Mouse (Mus musculus): ENCODE data around the gene B3gnt4. TPM values are rescaled to one million over a fixed set of nuclear protein-coding genes. Genes with fewer than 3 reads are reported as not detected.

Gene B3gnt4
- polyA plus RNA-seq, 1 experiment from 2014 or later = 0.20 TPM

GRCm38 (mm10) chr5:123555693-123556092, 45.4 kb downstream of the B3gnt4 start:
- no peak overlapping the region for H3K4me2 ChIP-seq (replicated peaks; ENCODE audit: low read depth)
- H3K36me3 ChIP-seq (ENCODE audit: control insufficient read depth, insufficient read depth) = peaks cover 45% of the 10 kb centered on the region
- no peaks in the 10 kb centered on the region for H3K9me3 ChIP-seq (ENCODE audit: control insufficient read depth)
- H3K4me3 ChIP-seq (ENCODE audit: low read depth, low read length) = no peak overlapping the region
- H3K9ac ChIP-seq (ENCODE audit: low read depth, low read length) = no peak overlapping the region
- no peak overlapping the region for H3K27ac ChIP-seq (ENCODE audit: low read depth, low read length)
- H3K27me3 ChIP-seq (replicated peaks; ENCODE audit: control insufficient read depth, insufficient read depth, low read length) = no peaks in the 10 kb centered on the region
- WGBS = 90% methylated on average over 7 of the region's 7 CpGs
- ATAC-seq = no peak
- TF ChIP-seq CTCF (IDR thresholded peaks at IDR 0.05; ENCODE audit: low read depth) = no peak
- no peaks in the 10 kb centered on the region for H3K4me1 ChIP-seq (replicated peaks; ENCODE audit: control insufficient read depth, insufficient read depth, low read length)

DNA sequence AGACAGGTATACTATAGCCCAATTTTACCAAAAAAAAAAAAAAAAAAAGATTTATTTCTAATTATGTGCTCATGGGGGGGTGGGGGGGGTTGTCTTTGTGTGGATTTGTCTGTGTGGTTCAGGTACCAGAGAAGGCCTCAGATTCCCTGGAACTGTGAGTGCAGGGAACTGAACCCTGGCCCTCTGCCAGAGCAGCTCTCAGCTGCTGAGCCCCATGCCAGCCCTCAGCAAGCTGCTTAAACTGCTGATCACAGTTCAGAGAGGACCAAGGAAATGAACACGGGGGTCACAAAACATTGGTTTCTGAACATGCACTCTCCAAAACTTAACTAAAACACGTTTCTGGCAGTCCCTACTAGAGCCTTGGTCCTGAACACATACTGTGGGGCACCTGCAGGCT, 46.2 kb downstream of the B3gnt4 start:
- Histone ChIP-seq H3K27me3 (replicated peaks; ENCODE audit: control insufficient read depth, insufficient read depth, low read length) (no peaks in the 10 kb centered on the region), H3K36me3 (ENCODE audit: control insufficient read depth, insufficient read depth) (peaks cover 52% of the 10 kb centered on the region), H3K4me3 (ENCODE audit: low read depth, low read length) (no peak overlapping the region), H3K9me3 (ENCODE audit: control insufficient read depth) (no peaks in the 10 kb centered on the region), H3K4me1 (replicated peaks; ENCODE audit: control insufficient read depth, insufficient read depth, low read length) (no peaks in the 10 kb centered on the region), H3K27ac (ENCODE audit: low read depth, low read length) (no peak overlapping the region), H3K4me2 (replicated peaks; ENCODE audit: low read depth) (no peak overlapping the region), H3K9ac (ENCODE audit: low read depth, low read length) (no peak overlapping the region)
- ATAC-seq = no peak
- 69% methylated on average over 2 of the region's 2 CpGs for WGBS
- no peak for TF ChIP-seq CTCF (IDR thresholded peaks at IDR 0.05; ENCODE audit: low read depth)

GRCm38 (mm10) chr5:123559588-123559987, 49.3 kb downstream of the B3gnt4 start:
- Histone ChIP-seq H3K4me1 (replicated peaks; ENCODE audit: control insufficient read depth, insufficient read depth, low read length) (no peaks in the 10 kb centered on the region), H3K9ac (ENCODE audit: low read depth, low read length) (no peak overlapping the region), H3K9me3 (ENCODE audit: control insufficient read depth) (no peaks in the 10 kb centered on the region), H3K4me2 (replicated peaks; ENCODE audit: low read depth) (no peak overlapping the region), H3K36me3 (ENCODE audit: control insufficient read depth, insufficient read depth) (peaks cover 84% of the 10 kb centered on the region), H3K27me3 (replicated peaks; ENCODE audit: control insufficient read depth, insufficient read depth, low read length) (no peaks in the 10 kb centered on the region), H3K4me3 (ENCODE audit: low read depth, low read length) (no peak overlapping the region), H3K27ac (ENCODE audit: low read depth, low read length) (no peak overlapping the region)
- WGBS = 87% methylated on average over 8 of the region's 8 CpGs
- no peak for TF ChIP-seq CTCF (IDR thresholded peaks at IDR 0.05; ENCODE audit: low read depth)
- ATAC-seq = no peak

DNA sequence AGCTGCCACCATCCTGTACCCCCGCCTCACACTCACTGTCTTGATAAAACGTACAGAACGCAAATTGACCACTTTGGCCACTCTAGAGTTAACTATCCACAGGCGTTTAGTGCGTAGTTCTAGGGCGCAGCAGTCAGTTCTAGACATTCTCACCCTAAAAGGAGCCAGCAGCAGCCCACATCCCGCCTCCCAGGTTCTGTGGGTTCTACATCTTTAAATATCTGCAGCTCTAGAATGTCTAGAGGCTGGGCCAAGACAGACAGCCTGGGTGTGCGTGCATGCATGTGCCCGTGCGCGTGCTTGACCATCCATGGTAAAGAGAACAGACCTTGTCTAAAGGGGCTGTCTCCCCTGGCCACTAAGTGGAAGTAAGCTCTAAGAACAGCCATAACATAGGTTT, 50.9 kb downstream of the B3gnt4 start:
- no peaks in the 10 kb centered on the region for H3K4me1 ChIP-seq (replicated peaks; ENCODE audit: control insufficient read depth, insufficient read depth, low read length)
- H3K27me3 ChIP-seq (replicated peaks; ENCODE audit: control insufficient read depth, insufficient read depth, low read length) = no peaks in the 10 kb centered on the region
- no peak overlapping the region for H3K27ac ChIP-seq (ENCODE audit: low read depth, low read length)
- H3K4me3 ChIP-seq (ENCODE audit: low read depth, low read length) = no peak overlapping the region
- ATAC-seq = no peak
- peaks cover 93% of the 10 kb centered on the region for H3K36me3 ChIP-seq (ENCODE audit: control insufficient read depth, insufficient read depth)
- H3K4me2 ChIP-seq (replicated peaks; ENCODE audit: low read depth) = no peak overlapping the region
- TF ChIP-seq CTCF (IDR thresholded peaks at IDR 0.05; ENCODE audit: low read depth) = no peak
- no peaks in the 10 kb centered on the region for H3K9me3 ChIP-seq (ENCODE audit: control insufficient read depth)
- WGBS = 94% methylated on average over 11 of the region's 11 CpGs
- no peak overlapping the region for H3K9ac ChIP-seq (ENCODE audit: low read depth, low read length)

Small RNAs within 50 kb of the gene (microRNA-seq; reads per million reads assigned to microRNA genes)
- not detected for gene Mir7647

Other genes with a start within 250 kb of the B3gnt4 start
- gene Bcl7a, start 166.6 kb upstream of the B3gnt4 start, polyA plus RNA-seq (2015; fragmentation: Nextera tagmentation; extraction: Ambion mirVana) = 4.2 and 4.7 TPM in 2 replicates
- gene Mlxip, start 115.7 kb upstream of the B3gnt4 start, polyA plus RNA-seq (2015; fragmentation: Nextera tagmentation; extraction: Ambion mirVana) = 17.8 and 18.4 TPM in 2 replicates
- gene Lrrc43, start 21.2 kb upstream of the B3gnt4 start, polyA plus RNA-seq (2015; fragmentation: Nextera tagmentation; extraction: Ambion mirVana) = not detected in 2 replicates
- gene Il31, start 21.0 kb upstream of the B3gnt4 start, polyA plus RNA-seq (2015; fragmentation: Nextera tagmentation; extraction: Ambion mirVana) = not detected in 2 replicates
- 52.9 and 57.0 TPM in 2 replicates for gene Diablo, start 13.7 kb downstream of the B3gnt4 start, polyA plus RNA-seq (2015; fragmentation: Nextera tagmentation; extraction: Ambion mirVana)
- gene Gm49027, start 15.0 kb downstream of the B3gnt4 start, polyA plus RNA-seq (2015; fragmentation: Nextera tagmentation; extraction: Ambion mirVana) = 9.6 and 10.5 TPM in 2 replicates
- 15.9 and 17.7 TPM in 2 replicates for gene Vps33a, start 62.6 kb downstream of the B3gnt4 start, polyA plus RNA-seq (2015; fragmentation: Nextera tagmentation; extraction: Ambion mirVana)
- gene Clip1, start 174.2 kb downstream of the B3gnt4 start, polyA plus RNA-seq (2015; fragmentation: Nextera tagmentation; extraction: Ambion mirVana) = 15.7 and 17.7 TPM in 2 replicates
- 27.1 and 32.6 TPM in 2 replicates for gene Zcchc8, start 210.6 kb downstream of the B3gnt4 start, polyA plus RNA-seq (2015; fragmentation: Nextera tagmentation; extraction: Ambion mirVana)
- gene Rsrc2, start 239.0 kb downstream of the B3gnt4 start, polyA plus RNA-seq (2015; fragmentation: Nextera tagmentation; extraction: Ambion mirVana) = 65.2 and 68.7 TPM in 2 replicates
- 4.5 and 5.0 TPM in 2 replicates for gene Kntc1, start 239.3 kb downstream of the B3gnt4 start, polyA plus RNA-seq (2015; fragmentation: Nextera tagmentation; extraction: Ambion mirVana)